Mouse (Mus musculus): ENCODE data around the gene Parp16.

Gene Parp16

GRCm38 (mm10) chr9:65195053-65195452, at the start of gene Parp16:
Gene Parp16 (plus strand): TSS chr9:65195353.
- no peak for DNase-seq

DNA sequence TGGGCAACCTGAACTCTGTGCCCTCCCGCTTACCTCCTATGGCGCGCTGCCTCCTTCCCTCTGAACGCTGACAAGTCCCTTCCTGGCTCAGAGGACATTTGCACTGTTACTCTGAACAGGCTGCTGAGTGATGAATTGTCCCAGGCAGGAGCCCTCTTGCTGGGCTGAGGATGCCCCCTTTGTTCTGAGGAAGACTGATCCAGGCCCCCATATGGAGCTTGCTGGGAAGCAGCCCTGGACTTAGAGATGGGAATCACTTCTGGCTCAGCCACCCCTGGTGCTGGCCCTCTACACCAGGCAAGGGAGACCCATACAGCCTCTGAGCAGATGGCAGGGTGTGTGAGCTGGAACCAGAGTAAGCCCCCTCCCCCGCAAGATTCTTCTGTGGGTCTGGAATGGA, 49.2 kb upstream of the Parp16 start:
- DNase-seq = no peak

GRCm38 (mm10) chr9:65148507-65148906, 46.6 kb upstream of the Parp16 start:
- no peak for DNase-seq

GRCm38 (mm10) chr9:65152711-65153330, 42.3 kb upstream of the Parp16 start:
- DNase-seq = no peak

DNA sequence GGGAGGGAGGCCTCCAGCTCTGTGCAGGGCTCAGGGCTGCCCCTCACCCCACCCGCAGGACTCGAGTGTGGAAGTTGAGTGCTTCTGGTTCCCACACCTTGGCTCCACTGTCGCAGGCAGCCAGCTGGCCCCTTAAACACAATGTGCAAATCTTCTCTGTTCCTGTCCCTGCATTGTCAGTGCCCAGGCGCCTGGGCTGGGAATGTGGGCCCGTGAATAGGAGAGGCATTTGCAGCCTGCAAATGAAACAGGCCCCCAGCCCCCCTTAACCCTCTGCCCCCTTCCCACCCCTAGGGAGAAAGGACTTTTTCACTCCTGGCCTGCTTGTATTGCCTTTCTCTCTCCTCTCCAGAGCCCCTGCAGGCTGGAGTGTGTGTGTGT, 41.8 kb upstream of the Parp16 start:
- DNase-seq = peak in 1 of 2 experiments; percentile 55

GRCm38 (mm10) chr9:65154692-65155455, 40.3 kb upstream of the Parp16 start:
- DNase-seq = peak in 1 of 2 experiments; percentile 30

- no peak for DNase-seq
Observed at GRCm38 (mm10) chr9:65156604-65157003, 38.5 kb upstream of the Parp16 start.

GRCm38 (mm10) chr9:65157631-65158030, 37.5 kb upstream of the Parp16 start:
- no peak for DNase-seq

DNA sequence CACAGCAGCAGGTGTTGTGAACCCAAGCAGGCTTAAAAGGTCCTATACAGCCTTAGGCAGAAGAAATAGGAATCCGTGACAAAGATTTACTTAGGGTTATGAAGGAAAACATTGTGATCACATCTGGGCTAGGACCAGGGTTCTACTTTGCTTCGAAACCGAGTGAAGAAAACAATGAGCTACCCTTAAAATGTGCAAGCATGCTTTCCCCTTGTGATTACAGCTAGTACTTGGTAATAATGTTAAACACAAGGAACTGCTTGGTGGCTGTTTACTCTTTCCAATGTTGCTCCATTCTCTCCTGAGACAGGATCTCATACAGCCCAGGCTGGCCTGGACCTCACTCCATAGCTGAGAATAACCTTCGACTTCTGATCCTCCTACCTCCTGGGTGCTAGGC, 34.0 kb upstream of the Parp16 start:
- no peak for DNase-seq

GRCm38 (mm10) chr9:65161881-65162280, 33.3 kb upstream of the Parp16 start:
- DNase-seq = no peak

DNA sequence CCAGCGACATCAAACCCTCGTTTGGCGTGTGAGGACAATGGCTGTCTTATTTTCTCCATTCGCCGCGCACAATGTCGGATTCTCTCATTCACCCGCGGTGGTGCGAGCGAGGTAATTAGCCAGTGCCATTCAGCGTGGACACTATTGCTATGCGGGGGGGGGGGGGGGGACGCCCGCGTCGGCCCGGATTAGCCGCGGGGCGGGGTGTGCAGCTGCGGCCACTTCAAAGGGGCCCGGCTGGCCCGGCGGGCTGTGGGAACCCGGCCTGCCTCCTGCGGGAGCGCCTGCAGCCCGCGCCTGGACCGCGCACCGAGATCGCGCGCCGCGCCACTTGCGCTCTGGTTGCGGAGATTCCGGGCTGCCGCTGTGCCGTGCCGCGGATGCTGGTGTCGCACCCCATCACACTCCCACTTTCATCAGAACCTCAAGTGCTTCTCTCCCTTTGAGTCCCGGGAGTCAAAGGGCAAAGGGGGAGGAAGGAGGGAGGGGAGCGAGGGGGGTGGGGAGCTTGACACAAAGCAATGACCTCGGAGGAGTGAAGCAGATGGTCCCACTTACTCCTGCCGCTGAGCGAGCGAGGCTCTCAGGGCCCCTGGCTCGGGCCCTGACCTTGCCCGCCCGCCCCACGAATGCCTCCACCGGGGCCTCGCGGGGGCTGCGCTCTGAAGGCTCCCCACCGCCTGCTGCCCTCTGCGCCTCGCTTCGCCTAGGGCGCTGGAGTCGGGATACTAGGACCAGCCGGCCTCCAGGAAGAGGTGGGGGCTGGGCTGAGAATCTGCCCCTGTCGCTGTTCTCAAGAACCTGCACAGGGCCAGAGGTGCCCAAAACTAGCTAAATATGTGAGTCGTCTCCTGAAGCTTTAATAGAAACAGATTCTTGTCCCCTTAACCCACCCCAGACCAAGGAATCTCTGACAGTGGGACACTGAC, 32.2 kb upstream of the Parp16 start:
- DNase-seq = peak in 1 of 2 experiments; percentile 23

GRCm38 (mm10) chr9:65164870-65165269, 30.3 kb upstream of the Parp16 start:
- peak; percentile 24 to 37 for DNase-seq

DNA sequence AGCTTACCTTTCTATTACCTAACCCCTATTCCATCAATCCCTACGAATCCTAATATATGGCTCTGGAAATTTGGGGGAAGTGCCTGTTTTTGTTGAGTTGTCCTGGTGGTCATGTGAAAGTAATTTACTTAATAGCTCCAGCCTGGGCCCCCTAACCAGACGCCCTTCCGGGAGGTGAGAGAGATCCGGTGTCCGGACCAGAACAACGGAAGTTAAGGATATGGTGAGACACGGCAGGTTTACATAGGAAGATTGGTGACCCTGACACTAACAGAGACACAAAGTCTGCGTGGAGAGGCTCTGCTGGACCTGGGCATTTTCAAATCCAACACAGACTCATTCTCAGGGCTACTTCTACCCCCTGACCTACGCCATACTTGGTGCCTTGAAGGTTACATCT, 28.8 kb upstream of the Parp16 start:
- no peak for DNase-seq

GRCm38 (mm10) chr9:65168534-65168933, 26.6 kb upstream of the Parp16 start:
- no peak for DNase-seq

DNA sequence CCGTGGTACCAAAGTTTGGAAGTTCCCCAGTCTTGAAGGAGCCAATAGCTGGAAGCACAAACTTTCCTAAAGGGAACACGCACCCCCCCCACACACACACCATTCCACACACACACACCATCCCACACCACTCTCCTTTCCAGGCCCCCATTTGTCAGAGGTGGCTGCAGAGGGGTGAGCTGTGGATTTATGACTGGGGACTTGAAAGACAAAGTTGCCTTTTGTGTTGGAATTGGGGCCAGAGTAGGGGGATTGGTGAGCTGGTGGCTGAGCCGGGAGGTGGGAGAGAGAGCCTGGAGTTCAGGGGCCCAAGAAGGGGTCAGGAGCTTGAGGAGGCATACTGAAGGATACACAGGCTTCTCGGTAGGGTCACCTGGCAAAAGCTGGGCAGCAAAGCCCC, 26.2 kb upstream of the Parp16 start:
- no peak for DNase-seq

- no peak for DNase-seq
Observed at GRCm38 (mm10) chr9:65172654-65173053, 22.5 kb upstream of the Parp16 start.

DNA sequence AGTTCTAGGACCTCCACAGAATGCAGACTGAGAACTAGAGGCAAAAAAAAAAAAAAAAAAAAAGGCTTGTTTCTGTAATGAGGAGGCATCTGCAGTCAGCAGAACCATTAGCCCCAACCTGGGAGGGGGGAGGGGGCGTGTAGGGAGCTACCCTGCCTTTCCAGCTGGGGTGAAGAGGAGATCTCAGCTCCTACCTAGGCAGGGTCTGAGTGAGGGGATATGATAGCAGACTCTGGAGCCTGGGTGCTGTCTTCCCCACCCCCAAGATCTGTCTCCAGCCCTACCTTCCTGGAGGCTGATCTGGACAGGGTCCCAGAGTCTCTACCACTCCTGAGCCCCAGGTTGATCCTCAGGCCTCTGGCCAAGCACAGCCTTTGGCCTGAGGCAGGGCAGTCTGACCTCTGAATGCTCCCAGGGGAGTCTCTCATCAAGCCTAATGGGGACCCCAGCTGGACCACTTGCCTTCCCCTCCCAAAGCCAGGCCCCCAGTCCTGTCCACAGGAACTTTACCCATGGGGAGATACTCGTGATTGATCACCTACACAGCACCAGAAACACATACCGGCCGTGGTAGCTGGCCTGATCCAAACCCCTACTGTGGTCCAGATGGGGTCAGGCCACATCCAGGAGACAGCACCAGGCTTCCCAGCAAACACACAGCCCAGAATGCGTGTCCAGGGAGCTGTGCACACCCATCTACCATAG, 19.8 kb upstream of the Parp16 start:
- DNase-seq = no peak

DNA sequence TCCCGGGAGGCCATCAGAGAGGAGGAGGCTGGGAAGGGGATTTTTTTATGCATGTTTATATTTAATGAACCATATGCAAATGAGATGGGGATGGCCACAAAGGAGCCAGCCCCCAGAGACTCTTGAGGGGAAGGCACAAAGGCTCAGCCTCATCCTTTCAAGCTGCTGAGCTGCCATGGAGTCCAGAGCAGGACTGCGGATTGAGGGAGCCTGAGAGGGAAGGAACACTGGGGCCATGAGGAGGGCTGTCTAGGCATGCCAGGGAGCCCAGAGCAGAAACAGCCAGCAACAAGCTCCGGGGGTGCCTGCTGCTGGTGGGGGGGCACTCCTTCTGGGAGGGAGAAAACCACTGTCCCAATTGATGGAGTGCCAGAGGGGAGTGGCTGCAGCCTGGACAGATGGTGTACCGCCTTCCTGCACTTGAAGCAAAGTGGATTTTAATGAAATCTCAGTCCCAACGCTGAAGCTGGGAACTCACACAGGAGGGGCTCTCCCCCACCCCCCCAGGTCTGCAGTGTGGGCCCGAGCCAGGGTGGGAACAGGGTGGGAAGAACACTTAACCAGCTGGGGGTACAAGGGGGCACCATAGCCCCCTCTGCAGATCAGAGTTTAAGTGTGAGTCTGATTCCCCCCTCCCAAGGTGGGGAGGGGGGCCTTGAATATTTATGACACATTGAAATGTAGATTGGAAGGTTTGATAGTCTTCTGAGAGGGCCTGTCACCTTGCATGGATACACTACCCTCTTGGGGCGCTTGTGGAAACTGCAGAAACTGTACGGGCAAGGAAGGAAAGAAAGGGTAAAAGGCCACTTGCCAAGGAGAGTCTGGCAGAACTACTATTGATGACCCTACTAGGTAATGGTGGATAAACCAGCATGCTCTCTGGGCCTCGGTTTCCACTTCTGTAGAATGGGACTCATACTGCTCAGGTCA, 18.9 kb upstream of the Parp16 start:
- no peak for DNase-seq

- DNase-seq = no peak
Observed at GRCm38 (mm10) chr9:65177497-65177896, 17.7 kb upstream of the Parp16 start.

GRCm38 (mm10) chr9:65177912-65178311, 17.2 kb upstream of the Parp16 start:
- DNase-seq = no peak
